Mouse (Mus musculus) kidney, adult 2 months (tissue): ENCODE measurements around the gene Hap1.

ENCODE experiments used
- CTCF ChIP-seq: fragments of 200-500 bp; conservative IDR thresholded peaks from 2 replicates; pipeline ENCODE4 v1.5.1; 2011; ENCODE audit warnings: low read depth, mild to moderate bottlenecking, control low read depth, low read length, moderate library complexity, mixed read lengths; ENCODE audit not compliant: insufficient read depth, insufficient read length
- POLR2A ChIP-seq: fragments of 200-500 bp; IDR thresholded peaks from one replicate; pipeline ENCODE4 v1.6.1; 2011; ENCODE audit warnings: low read depth, low read length, control low read depth

GRCm38 (mm10) chr11:100356819-100357211, 887 bp upstream of the Hap1 start:
- TF ChIP-seq POLR2A = no peak
- no peak for TF ChIP-seq CTCF
